Mouse (Mus musculus): Measurements from ENCODE around the gene Aamdc.

The Aamdc gene

GRCm38 (mm10) chr7:97579067-97579975 is at the start of gene Aamdc, which contains the start of gene Rsf1:
Aamdc (minus strand) TSS chr7:97579497.
Rsf1 (plus strand) TSS chr7:97579889.
- peak; percentile 92 for DNase-seq (ENCODE audit: low spot score)

DNA sequence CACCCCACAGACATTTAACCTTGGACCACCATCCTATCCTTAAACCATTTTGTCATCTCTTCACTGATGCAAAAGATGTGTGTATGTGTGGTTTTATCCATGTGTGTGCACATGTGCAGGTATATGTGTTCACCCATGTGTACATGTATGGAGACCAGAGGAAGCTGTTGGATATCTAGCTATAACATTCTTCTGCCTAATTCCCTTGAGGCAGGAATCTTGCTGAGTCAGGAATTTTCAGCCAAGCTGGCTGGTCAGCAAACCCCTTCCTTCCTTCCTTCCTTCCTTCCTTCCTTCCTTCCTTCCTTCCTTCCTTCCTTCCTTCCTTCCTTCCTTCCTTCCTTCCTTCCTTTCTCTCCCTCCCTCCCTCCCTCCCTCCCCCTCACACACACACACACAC is 44.1 kb upstream of the Aamdc start:
- DNase-seq (ENCODE audit: low spot score), result no peak

DNA sequence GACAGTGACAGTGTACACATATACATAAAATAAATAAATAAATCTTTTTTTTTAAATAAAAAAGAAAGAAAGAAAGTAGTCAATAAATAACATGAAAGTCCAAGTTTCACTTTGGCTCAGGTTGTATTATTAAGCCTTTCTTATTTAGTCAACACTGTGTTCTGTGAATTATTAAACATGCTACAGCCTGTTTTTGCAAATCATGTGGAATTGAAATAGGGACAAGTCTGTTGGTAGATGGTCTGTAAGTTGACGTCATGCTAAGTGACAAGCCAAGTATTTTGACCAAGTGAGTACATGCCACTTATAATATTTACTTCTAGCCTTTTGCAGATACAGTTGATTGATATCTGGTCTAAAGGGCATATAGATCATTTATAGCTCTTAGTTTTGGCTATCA is 43.4 kb upstream of the Aamdc start:
- no peak for DNase-seq (ENCODE audit: low spot score)

- DNase-seq (ENCODE audit: low spot score), result no peak
Observed at GRCm38 (mm10) chr7:97621346-97621745, 42.0 kb upstream of the Aamdc start.

DNA sequence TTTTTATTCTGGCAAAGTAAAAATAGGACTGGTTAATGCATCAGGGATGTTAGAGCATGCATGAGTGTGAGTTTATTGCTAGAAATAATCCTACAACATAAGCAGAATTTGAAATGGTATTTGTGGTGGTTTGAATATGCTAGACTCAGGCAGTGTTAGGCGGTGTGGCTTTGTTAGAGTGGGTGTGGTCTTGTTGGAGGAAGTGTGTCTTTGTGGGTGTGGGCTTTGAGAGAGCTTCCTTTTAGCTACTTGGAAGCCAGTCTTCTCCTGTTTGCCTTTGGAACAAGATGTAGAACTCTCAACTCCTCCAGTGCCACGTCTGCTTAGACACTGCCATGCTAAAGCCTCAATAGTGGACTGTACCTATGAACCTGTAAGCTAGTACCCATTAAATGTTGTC is 19.3 kb upstream of the Aamdc start:
- DNase-seq (ENCODE audit: low spot score), result peak; percentile 20

- DNase-seq (ENCODE audit: low spot score), result no peak
Observed at GRCm38 (mm10) chr7:97593535-97593934, 14.2 kb upstream of the Aamdc start.

- DNase-seq (ENCODE audit: low spot score), result no peak
Observed at GRCm38 (mm10) chr7:97592396-97592795, 13.1 kb upstream of the Aamdc start.

- no peak for DNase-seq (ENCODE audit: low spot score)
Observed at GRCm38 (mm10) chr7:97591336-97591735, 12.0 kb upstream of the Aamdc start.

DNA sequence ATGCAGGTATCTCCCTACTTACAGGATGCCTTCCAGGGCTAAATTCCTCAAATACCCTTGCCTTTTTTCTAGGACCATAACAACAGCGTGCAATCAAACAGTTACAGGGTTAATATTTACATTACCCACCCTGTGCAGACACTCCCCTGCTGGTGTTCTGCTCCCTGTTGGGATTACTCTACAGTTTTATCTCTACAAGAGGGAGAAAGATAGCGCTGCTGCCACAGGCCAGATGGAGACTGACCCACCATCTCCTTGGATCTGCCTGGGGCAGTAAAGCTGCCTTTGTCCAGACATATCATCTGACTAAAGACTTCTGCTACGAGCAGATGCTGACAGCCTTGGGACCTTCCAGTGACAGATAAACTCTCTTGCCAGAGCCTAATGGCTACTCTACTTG is 11.2 kb upstream of the Aamdc start:
- DNase-seq (ENCODE audit: low spot score), result no peak

GRCm38 (mm10) chr7:97588506-97588905 is 9.2 kb upstream of the Aamdc start:
- no peak for DNase-seq (ENCODE audit: low spot score)

GRCm38 (mm10) chr7:97580843-97581214 is 1.5 kb upstream of the Aamdc start:
- DNase-seq (ENCODE audit: low spot score), result peak; percentile 92

DNA sequence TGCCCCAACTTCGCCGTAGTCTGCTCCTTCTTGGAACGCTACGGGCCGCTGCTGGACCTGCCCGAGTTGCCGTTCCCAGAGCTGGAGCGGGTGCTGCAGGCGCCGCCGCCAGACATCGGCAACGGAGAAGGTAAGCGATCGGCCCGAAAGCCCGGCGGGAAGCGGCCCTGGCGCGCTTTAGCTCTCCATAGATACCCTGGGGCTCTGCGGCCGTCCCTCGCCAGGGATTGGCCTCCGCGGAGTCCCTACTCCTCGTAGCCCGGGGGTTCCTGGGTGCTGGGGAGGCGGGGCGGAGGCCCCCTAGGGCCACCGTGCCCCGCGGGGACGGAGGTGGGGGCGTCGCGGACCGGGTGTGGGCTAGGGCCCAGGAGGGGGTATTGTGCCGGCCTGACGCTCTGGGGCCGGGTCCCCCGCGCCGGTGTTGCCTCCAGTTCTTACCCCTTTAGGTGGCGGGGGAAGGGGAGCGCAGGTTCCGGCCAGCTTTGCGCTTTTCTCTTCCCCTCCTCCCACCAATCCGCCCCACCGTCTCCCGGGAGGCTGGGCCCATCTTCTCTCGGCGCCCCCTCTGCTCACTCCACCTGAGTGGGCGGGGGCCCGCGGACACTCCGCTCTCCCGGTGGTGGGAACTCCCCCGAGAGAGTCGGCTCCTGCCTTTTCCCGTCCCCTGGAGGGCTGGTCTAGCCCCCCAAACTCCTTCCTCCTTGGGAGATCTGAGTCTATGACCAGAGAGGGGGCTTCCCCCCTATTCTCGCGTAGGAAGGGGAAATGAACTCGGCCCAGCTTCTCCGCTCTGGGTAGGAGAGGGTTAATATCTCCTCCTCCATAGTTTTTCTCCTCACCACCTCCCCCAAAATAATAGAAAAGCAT is 912 bp upstream of the Aamdc start:
- peak; percentile 45 for DNase-seq (ENCODE audit: low spot score)

GRCm38 (mm10) chr7:97578361-97579066 is 783 bp downstream of the Aamdc start:
- peak; percentile 16 for DNase-seq (ENCODE audit: low spot score)

DNA sequence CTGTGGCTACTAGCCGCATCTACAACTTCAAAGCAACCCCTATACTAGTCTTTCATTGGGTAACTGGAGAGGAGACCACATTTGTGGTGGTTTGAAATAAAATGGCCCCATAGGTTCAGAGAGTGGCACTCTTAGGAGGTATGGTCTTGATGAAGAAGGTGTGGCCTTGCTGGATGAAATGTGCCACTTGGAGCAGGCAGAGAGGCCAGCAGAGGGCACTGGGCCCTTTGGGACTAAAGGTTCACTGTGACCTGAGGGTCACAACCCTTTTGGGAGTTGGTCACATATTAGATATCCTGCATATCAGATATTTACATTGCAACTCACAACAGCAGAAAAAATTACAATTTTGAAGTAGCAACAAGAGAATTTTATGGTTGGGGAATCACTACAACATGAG is 8.9 kb downstream of the Aamdc start:
- DNase-seq (ENCODE audit: low spot score), result no peak

GRCm38 (mm10) chr7:97569372-97569771 is 9.9 kb downstream of the Aamdc start:
- DNase-seq (ENCODE audit: low spot score), result no peak

DNA sequence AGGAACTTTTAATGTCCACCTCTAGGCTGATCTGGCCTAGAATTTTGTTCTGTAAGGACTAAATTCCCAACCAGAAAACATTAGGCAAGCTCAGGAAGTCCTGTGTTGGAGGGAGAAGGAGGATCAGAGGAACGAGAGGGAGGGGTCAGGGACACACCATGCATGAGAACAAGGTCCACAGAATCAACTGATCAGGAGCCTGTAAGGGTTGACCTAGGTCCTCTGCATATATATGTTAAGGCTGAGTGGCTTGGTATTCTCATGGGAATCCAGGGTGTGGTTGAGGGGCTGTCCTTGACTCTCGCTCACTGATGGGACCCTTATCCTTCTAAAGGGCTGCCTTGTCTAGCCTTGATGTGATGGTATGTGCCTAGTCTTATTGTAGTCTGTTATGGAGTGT is 15.7 kb downstream of the Aamdc start:
- DNase-seq (ENCODE audit: low spot score), result no peak

- DNase-seq (ENCODE audit: low spot score), result no peak
Observed at GRCm38 (mm10) chr7:97550673-97551072, 28.6 kb downstream of the Aamdc start.

GRCm38 (mm10) chr7:97549301-97549700 is 30.0 kb downstream of the Aamdc start:
- no peak for DNase-seq (ENCODE audit: low spot score)

GRCm38 (mm10) chr7:97546462-97546861 is 32.8 kb downstream of the Aamdc start:
- no peak for DNase-seq (ENCODE audit: low spot score)

GRCm38 (mm10) chr7:97536571-97536970 is 42.7 kb downstream of the Aamdc start:
- DNase-seq (ENCODE audit: low spot score), result no peak

DNA sequence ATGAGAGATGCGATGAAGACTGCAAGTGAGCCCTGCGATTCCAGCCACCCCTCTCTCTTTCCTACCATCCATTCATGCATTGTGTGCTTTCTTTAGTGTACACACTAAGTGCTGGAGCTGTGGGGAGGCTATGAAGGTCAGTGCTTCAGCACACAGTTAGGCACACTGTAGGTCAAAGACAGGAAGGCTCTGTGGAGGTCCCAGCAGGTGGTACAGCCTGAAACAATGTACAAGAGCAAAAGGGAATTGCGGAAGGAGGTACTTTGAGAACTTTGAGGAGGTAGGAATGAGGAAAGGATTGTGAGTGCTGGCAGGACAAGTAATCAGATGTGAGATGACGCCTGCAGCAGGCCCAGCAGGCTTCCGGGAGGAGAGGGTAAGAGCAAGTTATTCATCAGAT is 43.8 kb downstream of the Aamdc start:
- DNase-seq (ENCODE audit: low spot score), result no peak

GRCm38 (mm10) chr7:97519935-97520334 is 59.4 kb downstream of the Aamdc start:
- no peak for DNase-seq (ENCODE audit: low spot score)
